Mouse (Mus musculus) hindbrain, embryonic 15.5 days (tissue): ENCODE data around the gene Slc17a8. TPM values are rescaled to one million over a fixed set of nuclear protein-coding genes. Genes with fewer than 3 reads are reported as not detected.

Experiments
- polyA plus RNA-seq: library from polyadenylated mRNA; unstranded; fragments of >200 nt; fragmentation: Nextera tagmentation; extraction: Ambion mirVana; gene quantifications from 2 replicates; pipeline ENCODE4 v1.2.1, GENCODE M21; 2015

Slc17a8 gene
- polyA plus RNA-seq, 1 experiment from 2014 or later, result 2.3 TPM

Other genes with a start within 250 kb of the Slc17a8 start
- gene Gas2l3, start 177.3 kb downstream of the Slc17a8 start, polyA plus RNA-seq, result 5.5 and 7.4 TPM in 2 replicates
- not detected in 2 replicates for gene Nr1h4, start 87.7 kb downstream of the Slc17a8 start, polyA plus RNA-seq
- gene Scyl2, start 65.0 kb upstream of the Slc17a8 start, polyA plus RNA-seq, result 7.5 and 8.5 TPM in 2 replicates
- gene Actr6, start 111.0 kb upstream of the Slc17a8 start, polyA plus RNA-seq, result 46.5 and 51.6 TPM in 2 replicates
- 27.0 and 31.1 TPM in 2 replicates for gene Uhrf1bp1l, start 123.7 kb upstream of the Slc17a8 start, polyA plus RNA-seq